Mouse (Mus musculus) layer of hippocampus, postnatal 10 days (tissue): Measurements from ENCODE around the gene RPS10-NUDT3. TPM values are rescaled to one million over a fixed set of nuclear protein-coding genes. Genes with fewer than 3 reads are reported as not detected.
A peak's percentile ranks its signal among the peaks of the same experiment; 100 is the strongest.

Source experiments
- DNase-seq, 2 experiments: peaks; one replicate each; pipeline ENCODE4 v3.0.0; 2021; ENCODE audit warnings: low spot score in 2 of 2
- total RNA-seq, 2 experiments: library from RNA; stranded (reverse); gene quantifications; 2 replicates each; pipeline ENCODE4 v1.2.3; 2021

Gene RPS10-NUDT3
- total RNA-seq, 2 experiments from 2014 or later, result 2.1 TPM; not detected in 1

GRCm38 (mm10) chr17:27555512-27556172, 79.4 kb downstream of the RPS10-NUDT3 start:
- DNase-seq, result peak in 1 of 2 experiments; percentile 49

DNA sequence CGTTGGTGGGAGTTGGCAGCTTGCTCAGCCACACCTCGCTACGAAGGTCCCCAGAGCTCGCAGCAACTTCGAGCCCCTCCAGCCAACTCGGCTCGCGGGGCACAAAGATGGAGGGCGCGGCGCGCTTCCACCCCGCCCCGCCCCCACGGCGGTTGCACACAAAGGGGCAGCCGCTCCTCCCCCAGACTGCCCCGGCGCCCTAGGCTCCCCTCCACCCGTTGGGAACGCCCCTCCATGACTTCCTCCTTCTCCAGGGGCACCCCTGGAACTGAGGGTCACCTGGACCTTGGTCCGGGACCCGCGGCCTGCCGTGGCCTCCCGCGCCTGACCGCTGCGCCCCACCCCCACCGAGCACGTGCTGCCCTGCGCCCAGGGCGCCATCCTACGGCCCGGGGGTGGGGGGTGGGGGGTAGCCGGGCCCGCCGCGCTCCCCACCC, 79.9 kb downstream of the RPS10-NUDT3 start:
- DNase-seq, result no peak

DNA sequence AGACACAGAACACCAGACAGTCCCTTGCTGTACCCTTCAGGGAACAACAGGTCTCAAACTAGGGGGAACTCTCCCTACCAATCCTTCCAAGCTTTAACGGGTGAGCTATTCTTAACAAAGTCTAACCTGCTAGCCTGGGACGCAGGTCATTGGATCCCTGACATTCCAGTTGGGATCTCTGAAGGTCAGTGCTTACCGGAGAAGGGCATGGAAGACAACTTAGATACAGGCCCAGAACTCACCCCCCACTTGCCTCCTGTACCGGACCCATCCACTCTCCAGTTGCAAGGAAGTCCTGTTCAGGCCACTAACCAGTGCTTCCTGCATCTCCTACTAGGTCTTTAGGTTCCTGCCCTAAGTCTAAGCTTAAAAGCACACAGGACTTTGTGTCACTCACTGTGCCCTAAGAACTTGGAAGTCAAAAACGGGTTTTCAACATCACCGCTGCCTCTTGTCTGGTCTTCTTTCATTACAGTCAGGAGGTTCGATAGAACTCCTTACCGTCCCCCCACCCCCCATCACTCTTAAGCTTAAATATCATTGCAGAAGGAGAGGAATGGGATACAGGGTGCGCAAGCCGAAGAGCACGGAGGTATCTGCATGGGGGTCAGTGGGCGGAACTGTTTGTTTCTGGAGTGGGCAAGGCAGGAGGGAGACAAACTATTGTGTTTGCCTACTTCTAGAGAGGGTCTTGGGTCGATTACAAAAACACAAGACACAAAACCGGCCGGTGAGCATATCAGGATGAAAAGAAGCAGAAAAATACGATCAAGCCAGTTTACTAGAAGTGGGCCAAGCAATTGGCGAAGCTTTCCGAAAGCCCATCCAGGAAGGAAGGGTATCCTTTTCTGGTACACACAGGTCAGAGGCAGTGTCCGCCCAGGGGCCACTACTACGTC, 80.7 kb downstream of the RPS10-NUDT3 start:
- DNase-seq, result no peak

DNA sequence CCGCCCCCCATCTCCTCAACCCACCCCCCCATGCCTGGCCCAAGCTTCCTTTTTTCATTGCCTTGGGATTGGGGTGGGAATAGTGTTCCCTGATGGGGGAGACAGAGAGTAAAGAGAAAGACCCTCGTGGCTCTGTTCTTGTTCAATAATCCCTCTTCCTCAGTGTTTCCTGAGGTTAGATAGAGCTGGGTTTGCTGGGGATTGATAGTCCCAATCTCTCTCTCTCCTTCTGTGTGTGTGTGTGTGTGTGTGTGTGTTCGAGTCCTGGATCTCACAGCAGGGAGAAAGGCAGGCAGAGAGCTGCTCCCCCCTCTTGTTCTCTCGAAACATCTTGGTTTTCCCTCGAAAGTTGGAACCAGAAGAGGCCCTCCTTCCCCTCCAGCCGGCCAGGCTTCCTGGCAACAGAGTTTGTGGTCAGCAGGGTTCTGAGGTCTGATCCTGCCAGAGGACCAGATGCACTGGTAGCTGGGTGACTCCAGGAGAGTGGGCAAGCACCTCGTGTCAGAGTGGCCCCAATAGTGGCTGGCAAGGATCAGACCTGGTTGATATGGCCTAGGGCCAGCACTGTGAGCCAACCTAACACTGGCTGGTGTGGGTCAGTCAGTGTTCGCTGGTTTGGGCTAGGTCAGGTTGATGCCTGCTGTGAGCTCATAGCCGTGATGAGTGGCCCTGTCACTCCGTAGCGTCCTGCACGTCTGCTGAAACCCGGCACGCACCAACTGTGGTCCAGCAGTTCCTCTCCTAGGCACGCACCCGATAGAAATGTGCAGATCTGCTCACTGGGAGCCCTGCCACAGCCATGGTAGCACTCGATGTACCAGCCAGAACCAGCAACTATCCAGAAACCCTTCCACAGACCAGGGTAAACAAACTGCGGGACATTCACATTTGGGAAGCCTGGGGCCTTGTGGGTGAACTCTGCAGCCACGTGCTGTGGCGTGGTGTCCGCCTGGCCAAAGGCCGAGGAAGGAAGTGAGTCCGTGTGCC, 82.5 kb downstream of the RPS10-NUDT3 start:
- DNase-seq, result peak in 1 of 2 experiments; percentile 48

DNA sequence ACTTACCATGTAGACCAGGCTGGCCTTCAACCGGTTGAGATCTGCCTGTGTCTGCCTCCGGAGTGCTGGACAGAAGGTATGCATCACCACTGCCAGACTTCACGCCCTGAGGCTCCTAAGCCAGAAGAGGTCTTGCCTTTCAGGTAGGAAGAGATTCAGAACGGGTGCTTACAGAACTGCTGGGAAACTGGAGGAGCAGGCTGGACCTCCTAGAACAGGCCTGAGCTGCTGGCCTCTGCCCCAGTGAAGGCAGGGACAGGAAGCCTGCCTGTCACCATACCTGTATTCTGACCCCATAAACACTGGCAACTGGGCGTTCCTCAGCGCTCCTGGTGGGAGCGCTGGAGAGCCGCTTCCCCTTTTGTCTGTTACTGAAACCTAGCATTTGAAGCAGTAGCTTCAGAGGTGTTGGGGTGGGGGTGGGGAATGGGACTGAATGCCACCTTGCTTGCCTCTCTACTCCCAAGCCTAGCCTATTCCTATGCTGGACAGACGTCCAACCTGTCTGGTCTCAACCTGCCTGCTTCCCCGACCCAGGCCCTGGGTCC, 83.6 kb downstream of the RPS10-NUDT3 start:
- no peak for DNase-seq

DNA sequence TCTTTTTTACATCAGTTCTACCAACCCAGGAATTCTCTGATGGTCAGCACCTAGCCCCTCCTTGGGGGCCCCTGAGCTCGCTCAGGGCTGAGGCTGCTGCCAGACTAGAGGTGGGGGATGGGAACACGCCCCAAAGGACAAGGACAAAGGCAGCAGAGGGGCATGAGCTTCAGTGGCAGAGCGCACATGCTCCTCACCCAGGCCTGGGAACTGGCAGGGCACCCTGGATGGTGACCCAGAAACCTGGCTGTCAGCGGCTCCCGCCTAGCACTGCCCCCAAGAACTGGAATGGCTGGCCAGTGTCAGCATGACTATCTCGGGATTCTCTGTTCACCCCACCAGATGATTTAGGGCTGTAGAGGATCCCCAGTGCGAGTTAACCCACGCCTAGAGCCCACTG, 85.8 kb downstream of the RPS10-NUDT3 start:
- peak; percentile 49 to 54 for DNase-seq

GRCm38 (mm10) chr17:27547253-27547868, 87.7 kb downstream of the RPS10-NUDT3 start:
- peak in 1 of 2 experiments; percentile 8 for DNase-seq

- no peak for DNase-seq
Measured at GRCm38 (mm10) chr17:27546574-27547085, 88.4 kb downstream of the RPS10-NUDT3 start.

DNA sequence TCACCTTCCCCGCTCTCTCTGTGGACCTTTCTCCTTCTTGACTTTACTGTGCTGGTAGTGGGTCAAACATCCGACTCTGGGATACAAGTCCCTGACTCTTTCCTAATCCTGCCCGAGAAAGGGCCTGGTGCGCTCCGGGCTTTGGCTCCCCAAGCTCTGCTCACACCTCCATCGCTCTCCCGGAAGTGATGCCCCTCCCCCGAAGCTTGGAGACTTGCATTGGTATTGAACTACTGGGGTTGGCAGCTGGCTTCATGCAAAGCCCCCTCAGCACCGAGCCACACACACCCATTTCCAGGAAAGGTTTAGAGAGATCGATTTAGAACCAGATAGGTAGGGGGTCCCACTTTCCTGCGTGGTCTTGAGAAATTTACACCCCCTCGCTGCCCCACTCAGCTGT, 89.0 kb downstream of the RPS10-NUDT3 start:
- DNase-seq, result no peak

- no peak for DNase-seq
Measured at GRCm38 (mm10) chr17:27544551-27544950, 90.5 kb downstream of the RPS10-NUDT3 start.

DNA sequence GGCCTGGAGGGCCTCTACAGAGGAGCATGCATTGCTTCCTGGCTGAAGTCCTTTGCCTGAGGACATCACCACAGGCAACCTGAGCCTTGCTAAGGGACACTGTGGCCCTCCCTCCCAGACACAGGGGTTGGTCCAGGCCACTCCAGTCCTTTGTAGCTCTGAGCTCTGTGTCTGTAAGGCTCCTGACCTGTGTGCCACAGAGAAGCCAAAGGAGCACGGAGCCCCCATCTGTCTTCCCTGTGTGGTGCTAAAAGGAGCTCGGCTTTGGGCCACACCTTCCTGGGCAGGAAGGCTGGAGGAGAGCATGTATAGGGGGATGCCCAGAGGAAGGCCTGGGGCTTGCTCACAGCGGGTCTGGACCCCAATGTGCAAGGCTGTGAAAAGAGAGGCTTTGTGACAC, 93.0 kb downstream of the RPS10-NUDT3 start:
- DNase-seq, result no peak

DNA sequence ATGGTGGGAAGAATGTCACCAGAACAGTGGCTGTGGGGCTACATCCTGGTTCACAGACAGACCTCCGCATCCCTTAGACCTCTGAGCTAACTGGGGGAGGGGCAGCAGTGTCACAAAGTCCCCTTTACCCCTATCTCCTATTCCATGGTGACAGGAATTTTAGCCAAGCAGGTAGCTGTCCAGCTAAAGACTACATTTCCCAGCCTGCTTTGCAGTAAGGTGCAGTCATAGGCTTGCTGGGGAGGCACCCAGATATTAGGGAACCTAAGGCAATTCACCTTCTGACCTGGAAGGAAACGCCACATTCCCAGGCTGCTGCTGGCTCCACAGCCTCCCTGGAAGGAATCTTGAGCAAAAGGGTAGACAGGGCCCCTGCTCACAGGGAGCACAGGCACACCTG, 93.8 kb downstream of the RPS10-NUDT3 start:
- DNase-seq, result no peak

- peak; percentile 96 for DNase-seq
Measured at GRCm38 (mm10) chr17:27534718-27535117, 100.3 kb downstream of the RPS10-NUDT3 start.

- DNase-seq, result no peak
Measured at GRCm38 (mm10) chr17:27533354-27533753, 101.7 kb downstream of the RPS10-NUDT3 start.

DNA sequence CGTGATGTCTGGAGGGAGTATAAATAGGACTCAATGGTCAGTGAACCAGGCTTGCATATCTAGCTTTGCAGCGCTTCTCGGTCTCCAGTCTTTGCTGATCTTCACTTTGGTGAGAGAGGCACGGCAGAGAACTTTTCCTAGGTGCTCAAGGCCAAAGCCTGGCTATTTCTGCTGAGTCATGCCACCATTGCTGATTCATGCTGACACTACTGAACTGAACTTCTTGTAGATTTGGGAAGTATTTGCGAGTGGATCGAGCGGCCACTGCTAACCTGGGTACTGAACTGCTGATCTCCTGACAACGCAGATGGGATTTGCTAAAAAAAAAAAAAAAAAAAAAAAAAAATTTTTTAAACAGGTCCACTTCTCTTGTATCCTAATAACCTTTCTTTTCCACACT, 102.9 kb downstream of the RPS10-NUDT3 start:
- no peak for DNase-seq

Other genes with a start within 250 kb of the RPS10-NUDT3 start
- gene Grm4, start 113.8 kb downstream of the RPS10-NUDT3 start, total RNA-seq, result 10 to 100 TPM; 12.2 to 16.1 TPM
- 10 to 100 TPM; 35.1 to 35.6 TPM for gene Hmga1, start 78.7 kb downstream of the RPS10-NUDT3 start, total RNA-seq
- 10 to 100 TPM; 61.4 to 72.2 TPM for gene AI413582, start 69.5 kb downstream of the RPS10-NUDT3 start, total RNA-seq
- 100 to 1,000 TPM; 473 to 520 TPM for gene Nudt3, start 11.7 kb downstream of the RPS10-NUDT3 start, total RNA-seq
- gene Rps10, start 1.4 kb upstream of the RPS10-NUDT3 start, total RNA-seq, result 100 to 1,000 TPM; 516 to 558 TPM
- gene Pacsin1, start 20.3 kb upstream of the RPS10-NUDT3 start, total RNA-seq, result 100 to 1,000 TPM; 180 to 190 TPM
- 1 to 10 TPM; 1.1 to 1.3 TPM for gene Spdef, start 93.7 kb upstream of the RPS10-NUDT3 start, total RNA-seq
- 100 to 1,000 TPM in 1 of 2 experiments, 10 to 100 TPM in 1; 99.8 to 105 TPM for gene D17Wsu92e, start 185.4 kb upstream of the RPS10-NUDT3 start, total RNA-seq
- 10 to 100 TPM; 77.2 to 83.4 TPM for gene Snrpc, start 202.9 kb upstream of the RPS10-NUDT3 start, total RNA-seq
- gene Uhrf1bp1, start 221.2 kb upstream of the RPS10-NUDT3 start, total RNA-seq, result 10 to 100 TPM; 19.5 to 22.7 TPM